ENCODE assay signal across 20 mouse cellular contexts in genomic region chr7:112374035-112374434, GRCm38 (mm10). TPM values are rescaled to one million over a fixed set of nuclear protein-coding genes. Genes with fewer than 3 reads are reported as not detected.
A peak's percentile ranks its signal among the peaks of the same experiment; 100 is the strongest.
DNase-seq lines count a peak whose midpoint lies in the region; ATAC-seq and TF ChIP-seq lines count a peak whose summit lies in the region.
"Had no signal": no experiment of that assay in that cellular context is flagged by ENCODE, and none has a peak within 500 bp of the region (broad histone marks: within the 10 kb centered on the region; RNA-seq: fewer than 3 reads in every experiment).

No protein-coding gene starts in this region.

- H3K4me1 ChIP-seq in midbrain, embryonic 11.5 days (ENCODE audit: control insufficient read depth, insufficient read depth, low read length): no peaks in the 10 kb centered on the region
- H3K4me1 ChIP-seq in midbrain, postnatal 0 days (ENCODE audit: insufficient read depth, low read length): no peaks in the 10 kb centered on the region
- H3K4me1 ChIP-seq in kidney, adult 2 months (ENCODE audit: control insufficient read depth, insufficient read depth, low read length): peaks cover 17% of the 10 kb centered on the region; the same call in 1 of the 2 replicates
- H3K4me1 ChIP-seq in embryonic facial prominence, embryonic 10.5 days: peaks cover 9% of the 10 kb centered on the region; the same call in 1 of the 2 replicates
- no peaks in the 10 kb centered on the region for H3K4me1 ChIP-seq in forebrain, postnatal 0 days (ENCODE audit: insufficient read depth)
- H3K4me1 ChIP-seq: hindbrain, embryonic 15.5 days; midbrain, embryonic 13.5 days had no signal

- 91% methylated on average over 5 of the region's 5 CpGs for WGBS in midbrain, embryonic 11.5 days
- 89% methylated on average over 5 of the region's 5 CpGs for WGBS in midbrain, postnatal 0 days
- WGBS in kidney, adult 2 months: 35% methylated on average over 5 of the region's 5 CpGs
- 93% methylated on average over 5 of the region's 5 CpGs for WGBS in embryonic facial prominence, embryonic 10.5 days
- 88% methylated on average over 5 of the region's 5 CpGs for WGBS in forebrain, postnatal 0 days

- ATAC-seq in midbrain, embryonic 11.5 days (ENCODE audit: low FRiP score): no peak
- no peak for ATAC-seq in midbrain, postnatal 0 days (ENCODE audit: low FRiP score)
- no peak for ATAC-seq in forebrain, postnatal 0 days
- ATAC-seq: activated CD4-positive, CD25-positive, alpha-beta regulatory T cell, adult 4 months; midbrain, embryonic 13.5 days had no signal

- peak; percentile 35 for DNase-seq in midbrain, embryonic 11.5 days (ENCODE audit: low spot score, missing footprints)
- no peak for DNase-seq in midbrain, postnatal 0 days (ENCODE audit: low spot score)
- DNase-seq in kidney, adult 2 months: peak; percentile 96
- DNase-seq in kidney, postnatal 14 days: peak; percentile 88
- peak; percentile 88 for DNase-seq in yolk sac, embryonic 10.5 days (ENCODE audit: low spot score)
- no peak for DNase-seq in embryonic facial prominence, embryonic 10.5 days (ENCODE audit: low spot score)
- no peak for DNase-seq in c-Kit-positive CD71-positive TER-119-positive erythroid progenitor cells, embryonic 14.5 days (ENCODE audit: low spot score)
- no peak for DNase-seq in forebrain, postnatal 0 days
- DNase-seq: adrenal gland, postnatal 14 days; cerebellum, adult 9-10 months; gastrocnemius, postnatal 25 days; lung, adult 2 months; lung, postnatal 4 days; right cerebral cortex, postnatal 4 days had no signal

- H3K9ac ChIP-seq in midbrain, embryonic 11.5 days (ENCODE audit: low read length): no peak overlapping the region
- H3K9ac ChIP-seq in midbrain, postnatal 0 days (replicated peaks; ENCODE audit: low read length, poor library complexity, severe bottlenecking): no peak overlapping the region
- no peak overlapping the region for H3K9ac ChIP-seq in forebrain, postnatal 0 days
- H3K9ac ChIP-seq: hindbrain, embryonic 15.5 days; limb, embryonic 12.5 days; midbrain, embryonic 13.5 days had no signal

- no peaks in the 10 kb centered on the region for H3K36me3 ChIP-seq in midbrain, embryonic 11.5 days (ENCODE audit: control insufficient read depth, insufficient read depth, low read length)
- H3K36me3 ChIP-seq in midbrain, postnatal 0 days (ENCODE audit: insufficient read depth, low read length): no peaks in the 10 kb centered on the region
- no peaks in the 10 kb centered on the region for H3K36me3 ChIP-seq in kidney, adult 2 months (ENCODE audit: control insufficient read depth, insufficient read depth, low read length)
- no peaks in the 10 kb centered on the region for H3K36me3 ChIP-seq in embryonic facial prominence, embryonic 10.5 days (replicated peaks)
- H3K36me3 ChIP-seq in forebrain, postnatal 0 days (ENCODE audit: insufficient read depth): no peaks in the 10 kb centered on the region
- H3K36me3 ChIP-seq: hindbrain, embryonic 15.5 days; limb, embryonic 12.5 days; midbrain, embryonic 13.5 days had no signal

- no peak for TF ChIP-seq CTCF in midbrain, postnatal 0 days (IDR thresholded peaks at IDR 0.05)
- TF ChIP-seq CTCF in kidney, adult 2 months (conservative IDR thresholded peaks at IDR 0.05; ENCODE audit: insufficient read depth, insufficient read length, low read depth, low read length): no peak
- TF ChIP-seq CTCF in forebrain, postnatal 0 days (IDR thresholded peaks at IDR 0.05; ENCODE audit: low read depth): no peak

- no peak for TF ChIP-seq POLR2A in kidney, adult 2 months (IDR thresholded peaks at IDR 0.05; ENCODE audit: low read depth, low read length)

- H3K27me3 ChIP-seq in midbrain, embryonic 11.5 days (ENCODE audit: control insufficient read depth, insufficient read depth, low read length): no peaks in the 10 kb centered on the region
- no peaks in the 10 kb centered on the region for H3K27me3 ChIP-seq in midbrain, postnatal 0 days (ENCODE audit: insufficient read depth, low read length)
- H3K27me3 ChIP-seq in kidney, adult 2 months (replicated peaks; ENCODE audit: control insufficient read depth, insufficient read depth, low read length): no peaks in the 10 kb centered on the region
- 0 out of 2 replicates have a peak, but pooled peaks cover 4% of the 10 kb centered on the region for H3K27me3 ChIP-seq in embryonic facial prominence, embryonic 10.5 days (replicated peaks; ENCODE audit: low read depth, poor library complexity, severe bottlenecking)
- H3K27me3 ChIP-seq in forebrain, postnatal 0 days (ENCODE audit: insufficient read depth, low read length): no peaks in the 10 kb centered on the region
- H3K27me3 ChIP-seq: hindbrain, embryonic 15.5 days; limb, embryonic 12.5 days; midbrain, embryonic 13.5 days had no signal

- H3K9me3 ChIP-seq in midbrain, embryonic 11.5 days (ENCODE audit: control insufficient read depth, low read length): no peaks in the 10 kb centered on the region
- H3K9me3 ChIP-seq in midbrain, postnatal 0 days (ENCODE audit: low read length): no peaks in the 10 kb centered on the region
- H3K9me3 ChIP-seq in embryonic facial prominence, embryonic 10.5 days: no peaks in the 10 kb centered on the region
- H3K9me3 ChIP-seq in forebrain, postnatal 0 days (ENCODE audit: low read length): no peaks in the 10 kb centered on the region
- H3K9me3 ChIP-seq: hindbrain, embryonic 15.5 days; limb, embryonic 12.5 days; midbrain, embryonic 13.5 days had no signal

- H3K27ac ChIP-seq in midbrain, embryonic 11.5 days (ENCODE audit: low read depth, low read length): no peak overlapping the region
- H3K27ac ChIP-seq in midbrain, postnatal 0 days (ENCODE audit: low read depth, low read length): no peak overlapping the region
- H3K27ac ChIP-seq in kidney, adult 2 months (ENCODE audit: insufficient read depth, low read depth, low read length): peak overlapping the region; percentile 39
- H3K27ac ChIP-seq in embryonic facial prominence, embryonic 10.5 days (replicated peaks): no peak overlapping the region
- no peak overlapping the region for H3K27ac ChIP-seq in forebrain, postnatal 0 days (ENCODE audit: low read depth, low read length)
- H3K27ac ChIP-seq: hindbrain, embryonic 15.5 days; limb, embryonic 12.5 days; midbrain, embryonic 13.5 days had no signal

- no peak overlapping the region for H3K4me2 ChIP-seq in midbrain, embryonic 11.5 days
- H3K4me2 ChIP-seq in midbrain, postnatal 0 days (ENCODE audit: low read depth, low read length, poor library complexity, severe bottlenecking): no peak overlapping the region
- H3K4me2 ChIP-seq in forebrain, postnatal 0 days (ENCODE audit: low read depth): no peak overlapping the region
- H3K4me2 ChIP-seq: hindbrain, embryonic 15.5 days; limb, embryonic 12.5 days; midbrain, embryonic 13.5 days had no signal

- no peak overlapping the region for H3K4me3 ChIP-seq in midbrain, embryonic 11.5 days (ENCODE audit: low read depth, low read length)
- no peak overlapping the region for H3K4me3 ChIP-seq in midbrain, postnatal 0 days (ENCODE audit: low read depth, low read length)
- no peak overlapping the region for H3K4me3 ChIP-seq in kidney, adult 2 months (ENCODE audit: insufficient read depth, low read depth, low read length)
- no peak overlapping the region for H3K4me3 ChIP-seq in embryonic facial prominence, embryonic 10.5 days
- H3K4me3 ChIP-seq in forebrain, postnatal 0 days (ENCODE audit: low read depth, low read length): no peak overlapping the region
- H3K4me3 ChIP-seq: hindbrain, embryonic 15.5 days; limb, embryonic 12.5 days; midbrain, embryonic 13.5 days; myocyte had no signal

RNA-seq across cellular contexts. Expression of gene Parva, which starts 53.3 kb away (rescaled TPM):
- 50.0 and 50.2 TPM in 2 replicates for polyA plus RNA-seq in midbrain, embryonic 11.5 days (2014; fragmentation: Nextera tagmentation; extraction: Ambion mirVana)
- 23.2 and 25.8 TPM in 2 replicates for total RNA-seq in midbrain, postnatal 0 days (2014; rRNA removed)
- polyA plus RNA-seq in midbrain, postnatal 0 days (2015; fragmentation: Nextera tagmentation; extraction: Ambion mirVana): 22.9 and 23.3 TPM in 2 replicates
- 78.3 and 82.5 TPM in 2 replicates for polyA plus RNA-seq in kidney, adult 2 months (2012; rRNA removed)
- 62.7 and 70.3 TPM in 2 replicates for polyA plus RNA-seq in embryonic facial prominence, embryonic 10.5 days (2016; fragmentation: Nextera tagmentation; extraction: Ambion mirVana)
- 13.9 and 17.6 TPM in 2 replicates for total RNA-seq in forebrain, postnatal 0 days (2014; rRNA removed)
- polyA plus RNA-seq in forebrain, postnatal 0 days (2015; fragmentation: Nextera tagmentation; extraction: Ambion mirVana): 12.0 and 19.1 TPM in 2 replicates
- total RNA-seq: neutrophil, adult 5-6 weeks had no signal
- polyA plus RNA-seq: activated CD4-positive, CD25-positive, alpha-beta regulatory T cell, adult 4 months had no signal

Comparison
In these comparisons a context has a peak if more than half of its experiments do, and no peak if none do; other contexts are left out.
1. DNase-seq: peak in midbrain, embryonic 11.5 days (single experiment), kidney, adult 2 months (single experiment), kidney, postnatal 14 days (single experiment) and yolk sac, embryonic 10.5 days (single experiment); none in midbrain, postnatal 0 days (single experiment), embryonic facial prominence, embryonic 10.5 days (single experiment), c-Kit-positive CD71-positive TER-119-positive erythroid progenitor cells, embryonic 14.5 days (single experiment) and forebrain, postnatal 0 days (single experiment).